Mouse (Mus musculus): Measurements from ENCODE around the gene Olfr92.
A peak's percentile ranks its signal among the peaks of the same experiment; 100 is the strongest.
"Not testable (repeated sequence)": the region's sequence is repeated elsewhere in the genome, so short reads cannot be mapped to it uniquely, and the experiment has no call there.

Olfr92 gene

GRCm38 (mm10) chr17:37119988-37120387 lies at the start of gene Olfr92:
TSS of gene Olfr92 (minus strand) at chr17:37120088.
- no peak for DNase-seq

- DNase-seq = no peak
These were observed 41.5 kb upstream of the Olfr92 start, which contains the start of gene Olfr93 for GRCm38 (mm10) chr17:37161394-37161793. TSS of gene Olfr93 (minus strand) at chr17:37161494.

GRCm38 (mm10) chr17:37131366-37131765 lies 11.5 kb upstream of the Olfr92 start:
- not testable (repeated sequence) for DNase-seq

- DNase-seq = no peak
These were observed 21.7 kb downstream of the Olfr92 start, which contains the start of gene Olfr91 for GRCm38 (mm10) chr17:37098178-37098577. TSS of gene Olfr91 (minus strand) at chr17:37098278.

- no peak for DNase-seq
These were observed 26.6 kb downstream of the Olfr92 start for GRCm38 (mm10) chr17:37093289-37093688.

- DNase-seq = no peak
These were observed 27.7 kb downstream of the Olfr92 start for GRCm38 (mm10) chr17:37092198-37092597.

- DNase-seq = no peak
These were observed 31.5 kb downstream of the Olfr92 start, which contains the start of gene Olfr90 for GRCm38 (mm10) chr17:37088399-37088798. TSS of gene Olfr90 (minus strand) at chr17:37088499.

GRCm38 (mm10) chr17:37085545-37085944 lies 34.3 kb downstream of the Olfr92 start:
- no peak for DNase-seq

GRCm38 (mm10) chr17:37084632-37085031 lies 35.3 kb downstream of the Olfr92 start:
- no peak for DNase-seq

- DNase-seq = peak; percentile 57
These were observed 36.6 kb downstream of the Olfr92 start for GRCm38 (mm10) chr17:37083327-37083726.

- DNase-seq = no peak
These were observed 38.2 kb downstream of the Olfr92 start for GRCm38 (mm10) chr17:37081659-37082058.

- no peak for DNase-seq
These were observed 39.8 kb downstream of the Olfr92 start for GRCm38 (mm10) chr17:37080119-37080518.

GRCm38 (mm10) chr17:37078990-37079389 lies 40.9 kb downstream of the Olfr92 start:
- DNase-seq = no peak

GRCm38 (mm10) chr17:37078193-37078592 lies 41.7 kb downstream of the Olfr92 start:
- no peak for DNase-seq

GRCm38 (mm10) chr17:37075766-37076165 lies 44.1 kb downstream of the Olfr92 start:
- DNase-seq = no peak

GRCm38 (mm10) chr17:37075181-37075580 lies 44.7 kb downstream of the Olfr92 start:
- no peak for DNase-seq

GRCm38 (mm10) chr17:37072730-37073276 lies 47.1 kb downstream of the Olfr92 start:
- no peak for DNase-seq

GRCm38 (mm10) chr17:37072080-37072729 lies 47.7 kb downstream of the Olfr92 start:
- no peak for DNase-seq

GRCm38 (mm10) chr17:37070121-37070520 lies 49.8 kb downstream of the Olfr92 start:
- no peak for DNase-seq

- no peak for DNase-seq
These were observed 52.0 kb downstream of the Olfr92 start for GRCm38 (mm10) chr17:37067861-37068260.

- DNase-seq = no peak
These were observed 53.9 kb downstream of the Olfr92 start for GRCm38 (mm10) chr17:37065993-37066392.

GRCm38 (mm10) chr17:37063686-37064495 lies 56.0 kb downstream of the Olfr92 start:
- no peak for DNase-seq

- DNase-seq = no peak
These were observed 56.8 kb downstream of the Olfr92 start for GRCm38 (mm10) chr17:37063063-37063462.
